ENCODE assay signal across 9 mouse cellular contexts in genomic region chr16:58512887-58513286, GRCm38 (mm10). TPM values are rescaled to one million over a fixed set of nuclear protein-coding genes. Genes with fewer than 3 reads are reported as not detected.
A peak's percentile ranks its signal among the peaks of the same experiment; 100 is the strongest.
DNase-seq lines count a peak whose midpoint lies in the region; ATAC-seq lines count a peak whose summit lies in the region.
"Had no signal": no experiment of that assay in that cellular context is flagged by ENCODE, and none has a peak within 500 bp of the region (broad histone marks: within the 10 kb centered on the region; RNA-seq: fewer than 3 reads in every experiment).

No protein-coding gene starts in this region.

- H3K27ac ChIP-seq in neural tube, embryonic 12.5 days: no peak overlapping the region
- H3K27ac ChIP-seq in limb, embryonic 11.5 days (replicated peaks; ENCODE audit: low read depth, low read length): peak overlapping the region; percentile 65; the same call in 1 of the 2 replicates

- H3K9me3 ChIP-seq in neural tube, embryonic 12.5 days: no peaks in the 10 kb centered on the region
- H3K9me3 ChIP-seq in limb, embryonic 11.5 days (ENCODE audit: control insufficient read depth, low read length): no peaks in the 10 kb centered on the region

- intact Hi-C loops in heart, postnatal 14 days (cut with DNase I): no loop called here

- ATAC-seq in neural tube, embryonic 12.5 days (ENCODE audit: low FRiP score, low read depth): peak; percentile 54
- peak; percentile 21; the same call in 1 of the 2 replicates for ATAC-seq in limb, embryonic 11.5 days (ENCODE audit: insufficient number of reproducible peaks, low FRiP score, low TSS enrichment, low read depth)

- no peak overlapping the region for H3K4me2 ChIP-seq in neural tube, embryonic 12.5 days (replicated peaks)
- H3K4me2 ChIP-seq in limb, embryonic 11.5 days (ENCODE audit: low read depth, severe bottlenecking): no peak overlapping the region

- no peaks in the 10 kb centered on the region for H3K27me3 ChIP-seq in neural tube, embryonic 12.5 days (replicated peaks)
- no peaks in the 10 kb centered on the region for H3K27me3 ChIP-seq in limb, embryonic 11.5 days (ENCODE audit: control insufficient read depth, insufficient read depth, low read length)

- H3K4me1 ChIP-seq in neural tube, embryonic 12.5 days: peaks cover 5% of the 10 kb centered on the region; the same call in 1 of the 2 replicates
- H3K4me1 ChIP-seq in limb, embryonic 11.5 days (ENCODE audit: control insufficient read depth, insufficient read depth, low read length): peaks cover 9% of the 10 kb centered on the region; the same call in 1 of the 2 replicates

- 45% methylated on average over 3 of the region's 3 CpGs for WGBS in neural tube, embryonic 12.5 days
- 19% methylated on average over 3 of the region's 3 CpGs for WGBS in limb, embryonic 11.5 days

- peak; percentile 24 for DNase-seq in adrenal gland, postnatal 10 days
- DNase-seq in adrenal gland, adult 18-20 months (ENCODE audit: low spot score in 2 of 2): no peak
- no peak for DNase-seq in neural tube, embryonic 10.5 days (ENCODE audit: extremely low spot score, low spot score)
- DNase-seq in heart, postnatal 14 days: peak; percentile 42 to 49
- DNase-seq in limb, embryonic 11.5 days (ENCODE audit: low spot score): peak; percentile 39
- no peak for DNase-seq in frontal cortex, adult 2 months (ENCODE audit: extremely low spot score in 1 of 2, low spot score in 1 of 2)
- no peak for DNase-seq in spleen, postnatal 4 days (ENCODE audit: low spot score in 2 of 2)

- no peak overlapping the region for H3K4me3 ChIP-seq in neural tube, embryonic 12.5 days
- no peak overlapping the region for H3K4me3 ChIP-seq in limb, embryonic 11.5 days (ENCODE audit: low read depth, low read length)
- H3K4me3 ChIP-seq: myocyte had no signal

- H3K36me3 ChIP-seq in neural tube, embryonic 12.5 days: no peaks in the 10 kb centered on the region
- no peaks in the 10 kb centered on the region for H3K36me3 ChIP-seq in limb, embryonic 11.5 days (ENCODE audit: control insufficient read depth, insufficient read depth, low read length)

- H3K9ac ChIP-seq in neural tube, embryonic 12.5 days: no peak overlapping the region
- H3K9ac ChIP-seq in limb, embryonic 11.5 days (ENCODE audit: low read length): no peak overlapping the region

RNA-seq across cellular contexts. Expression of gene St3gal6, which starts 11.2 kb away (rescaled TPM):
- total RNA-seq in adrenal gland, postnatal 10 days (2021): 10 to 100 TPM; 23.2 to 29.1 TPM
- 10 to 100 TPM; 23.1 to 29.1 TPM for total RNA-seq in adrenal gland, adult 18-20 months (2021)
- 6.8 and 7.4 TPM in 2 replicates for polyA plus RNA-seq in neural tube, embryonic 12.5 days (2016; fragmentation: Nextera tagmentation; extraction: Ambion mirVana)
- 10 to 100 TPM; 33.5 to 37.5 TPM for total RNA-seq in heart, postnatal 14 days (2021)
- polyA plus RNA-seq in limb, embryonic 11.5 days (2014; fragmentation: Nextera tagmentation; extraction: Ambion mirVana): 9.7 and 14.0 TPM in 2 replicates
- 14.4 and 18.8 TPM in 2 replicates for polyA plus RNA-seq in frontal cortex, adult 2 months (2012; rRNA removed)

Comparison
In these comparisons a context has a peak if more than half of its experiments do, and no peak if none do; other contexts are left out.
1. DNase-seq: peak in adrenal gland, postnatal 10 days (single experiment), heart, postnatal 14 days (2 of 2) and limb, embryonic 11.5 days (single experiment); none in adrenal gland, adult 18-20 months (0 of 2), neural tube, embryonic 10.5 days (single experiment), frontal cortex, adult 2 months (0 of 2) and spleen, postnatal 4 days (0 of 2).